9 mouse cellular contexts compared by ENCODE assay signal in the genomic region with DNA sequence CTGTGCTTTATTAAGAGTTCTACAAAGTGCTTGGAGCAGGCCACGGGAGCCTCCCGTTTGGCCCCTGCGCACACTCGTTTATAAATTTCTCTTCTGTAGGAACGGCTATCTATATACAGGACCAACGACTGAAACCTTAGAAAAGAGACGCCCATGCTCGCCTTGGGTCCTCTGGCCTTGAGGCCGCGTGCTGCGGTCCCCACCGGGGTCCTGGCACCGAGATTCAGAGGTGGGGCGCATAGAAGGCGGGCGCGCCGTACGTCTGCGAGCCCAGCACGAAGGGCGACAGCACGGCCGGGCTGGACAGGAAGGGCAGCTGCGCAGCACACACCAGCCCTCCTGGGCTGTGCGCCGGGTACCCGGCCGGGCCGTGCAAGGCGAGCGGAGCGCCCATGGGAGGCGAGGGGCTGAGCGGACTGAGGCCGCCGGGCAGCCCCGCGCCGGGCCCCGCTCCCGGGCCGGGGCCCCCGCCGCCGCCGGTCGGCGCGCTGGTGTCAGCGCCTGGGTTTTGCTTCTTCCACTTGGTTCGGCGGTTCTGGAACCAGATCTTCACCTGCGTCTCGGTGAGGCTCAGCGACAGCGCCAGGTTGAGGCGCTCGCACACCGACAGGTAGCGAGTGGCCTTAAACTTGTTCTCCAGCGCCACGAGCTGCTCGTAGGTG. TPM values are rescaled to one million over a fixed set of nuclear protein-coding genes. Genes with fewer than 3 reads are reported as not detected.
DNase-seq lines count a peak whose midpoint lies in the region; ATAC-seq and TF ChIP-seq lines count a peak whose summit lies in the region.
"Had no signal": no experiment of that assay in that cellular context is flagged by ENCODE, and none has a peak within 500 bp of the region (broad histone marks: within the 10 kb centered on the region; RNA-seq: fewer than 3 reads in every experiment).

No protein-coding gene starts in this region.

- H3K4me3 ChIP-seq in ES-Bruce4 (ENCODE audit: low read depth, low read length) = peak overlapping the region; percentile 22
- peak overlapping the region; percentile 13; the same call in 1 of the 2 replicates for H3K4me3 ChIP-seq in forebrain, embryonic 14.5 days (ENCODE audit: low read depth, low read length)
- H3K4me3 ChIP-seq in liver, embryonic 12.5 days = 0 out of 2 replicates have a peak overlapping the region, but pooled peaks have one; percentile 18

- H3K27ac ChIP-seq in ES-Bruce4 (ENCODE audit: insufficient read depth, low read length) = no peak overlapping the region
- H3K27ac ChIP-seq in forebrain, embryonic 14.5 days (ENCODE audit: low read depth, low read length) = no peak overlapping the region
- no peak overlapping the region for H3K27ac ChIP-seq in liver, embryonic 12.5 days
- H3K27ac ChIP-seq: liver, embryonic 14.5 days had no signal

- H3K4me1 ChIP-seq in ES-Bruce4 (ENCODE audit: control insufficient read depth, insufficient read depth, low read length) = no peaks in the 10 kb centered on the region
- no peaks in the 10 kb centered on the region for H3K4me1 ChIP-seq in forebrain, embryonic 14.5 days (ENCODE audit: control insufficient read depth, insufficient read depth, low read length)
- peaks cover 26% of the 10 kb centered on the region for H3K4me1 ChIP-seq in liver, embryonic 12.5 days

- DNase-seq in cerebellum, postnatal 10 days = peak; percentile 29 to 55
- DNase-seq in cerebellum, adult 11-12 months = no peak
- no peak for DNase-seq in forebrain, embryonic 14.5 days (ENCODE audit: low spot score)
- no peak for DNase-seq in adrenal gland, postnatal 36 days
- no peak for DNase-seq in left cerebral cortex, adult 18-20 months (ENCODE audit: low spot score in 2 of 2)
- DNase-seq in left cerebral cortex, postnatal 14 days (ENCODE audit: low spot score in 2 of 2) = no peak

- no peak overlapping the region for H3K4me2 ChIP-seq in forebrain, embryonic 14.5 days (ENCODE audit: low read length)
- peak overlapping the region; percentile 23 for H3K4me2 ChIP-seq in liver, embryonic 12.5 days

- no peaks in the 10 kb centered on the region for H3K36me3 ChIP-seq in ES-Bruce4 (ENCODE audit: control insufficient read depth, insufficient read depth, low read length, poor library complexity, severe bottlenecking)
- no peaks in the 10 kb centered on the region for H3K36me3 ChIP-seq in forebrain, embryonic 14.5 days (ENCODE audit: control insufficient read depth, insufficient read depth, low read length)
- H3K36me3 ChIP-seq in liver, embryonic 12.5 days = no peaks in the 10 kb centered on the region

- ATAC-seq in forebrain, embryonic 14.5 days = no peak
- no peak for ATAC-seq in liver, embryonic 12.5 days

- TF ChIP-seq EP300 in ES-Bruce4 (IDR thresholded peaks at IDR 0.05; ENCODE audit: insufficient read depth, low read depth, low read length) = no peak

- 1% methylated on average over 58 of the region's 64 CpGs for WGBS in forebrain, embryonic 14.5 days
- 3% methylated on average over 64 of the region's 64 CpGs for WGBS in liver, embryonic 12.5 days (ENCODE audit: insufficient replicate concordance)

- peaks cover 40% of the 10 kb centered on the region for H3K27me3 ChIP-seq in ES-Bruce4 (ENCODE audit: control insufficient read depth, insufficient read depth, low read length, poor library complexity, severe bottlenecking)
- peaks cover 88% of the 10 kb centered on the region for H3K27me3 ChIP-seq in forebrain, embryonic 14.5 days (replicated peaks; ENCODE audit: control insufficient read depth, insufficient read depth, low read length)
- H3K27me3 ChIP-seq in liver, embryonic 12.5 days (replicated peaks) = peaks cover 98% of the 10 kb centered on the region

- no peak for TF ChIP-seq CTCF in ES-Bruce4 (IDR thresholded peaks at IDR 0.05; ENCODE audit: low read depth, low read length)

- no peaks in the 10 kb centered on the region for H3K9me3 ChIP-seq in ES-Bruce4 (replicated peaks; ENCODE audit: control insufficient read depth, insufficient read depth, low read length, poor library complexity, severe bottlenecking)
- H3K9me3 ChIP-seq in forebrain, embryonic 14.5 days (replicated peaks; ENCODE audit: control insufficient read depth, low read length) = no peaks in the 10 kb centered on the region
- H3K9me3 ChIP-seq in liver, embryonic 12.5 days (replicated peaks) = no peaks in the 10 kb centered on the region

- intact Hi-C loops in left cerebral cortex, postnatal 14 days (cut with DNase I) = no loop called here

- peak overlapping the region; percentile 19; the same call in 1 of the 2 replicates for H3K9ac ChIP-seq in ES-Bruce4 (ENCODE audit: low read depth, poor library complexity, severe bottlenecking)
- H3K9ac ChIP-seq in forebrain, embryonic 14.5 days (ENCODE audit: low read length) = no peak overlapping the region
- H3K9ac ChIP-seq in liver, embryonic 12.5 days = no peak overlapping the region
- H3K9ac ChIP-seq: liver, embryonic 14.5 days had no signal

- TF ChIP-seq POLR2A in ES-Bruce4 (IDR thresholded peaks at IDR 0.05; ENCODE audit: insufficient read depth, low read length) = no peak

RNA-seq across cellular contexts. Expression of gene Nkx1-1, which starts 3.1 kb away (rescaled TPM):
- not detected in 2 replicates for polyA plus RNA-seq in ES-Bruce4 (2011; ENCODE audit: insufficient read depth, insufficient read length, low read depth, missing spikeins)
- polyA plus RNA-seq in forebrain, embryonic 14.5 days (2014; fragmentation: Nextera tagmentation; extraction: Ambion mirVana) = not detected in 2 replicates
- polyA plus RNA-seq in liver, embryonic 12.5 days (2016; fragmentation: Nextera tagmentation; extraction: Ambion mirVana) = not detected in 2 replicates
- total RNA-seq in adrenal gland, postnatal 36 days (2021) = not detected
- total RNA-seq in left cerebral cortex, adult 18-20 months (2021) = not detected
- not detected for total RNA-seq in left cerebral cortex, postnatal 14 days (2021)
- polyA plus RNA-seq: liver, embryonic 14.5 days had no signal

RNA-seq across cellular contexts. Expression of gene Uvssa, which starts 52.3 kb away (rescaled TPM):
- polyA plus RNA-seq in ES-Bruce4 (2011; ENCODE audit: insufficient read depth, insufficient read length, low read depth, missing spikeins) = 6.9 and 7.2 TPM in 2 replicates
- polyA plus RNA-seq in forebrain, embryonic 14.5 days (2014; fragmentation: Nextera tagmentation; extraction: Ambion mirVana) = 4.7 and 5.5 TPM in 2 replicates
- 3.5 and 3.6 TPM in 2 replicates for polyA plus RNA-seq in liver, embryonic 12.5 days (2016; fragmentation: Nextera tagmentation; extraction: Ambion mirVana)
- 1 to 10 TPM; 5.8 to 8.4 TPM for total RNA-seq in adrenal gland, postnatal 36 days (2021)
- 1 to 10 TPM; 5.6 to 5.9 TPM for total RNA-seq in left cerebral cortex, adult 18-20 months (2021)
- total RNA-seq in left cerebral cortex, postnatal 14 days (2021) = 1 to 10 TPM; 6.8 to 7.9 TPM

Comparison
In these comparisons a context has a peak if more than half of its experiments do, and no peak if none do; other contexts are left out.
1. DNase-seq: peak in cerebellum, postnatal 10 days (2 of 2); none in cerebellum, adult 11-12 months (single experiment), forebrain, embryonic 14.5 days (single experiment), adrenal gland, postnatal 36 days (0 of 2), left cerebral cortex, adult 18-20 months (0 of 2) and left cerebral cortex, postnatal 14 days (0 of 2).
2. Peak in every context shown above with its lines, with median percentiles within 50 percentile points of each other: H3K4me3 ChIP-seq.